Mouse (Mus musculus) forebrain, embryonic 12.5 days (tissue): Measurements from ENCODE around the gene Sema6d. TPM values are rescaled to one million over a fixed set of nuclear protein-coding genes. Genes with fewer than 3 reads are reported as not detected.

ENCODE experiments used
- ATAC-seq: fragments of 200-750 bp; cut with Nextera tagmentation; 2 replicates; pipeline ENCODE4 v1.8.0; 2017; ENCODE audit warnings: moderate TSS enrichment; ENCODE audit not compliant: low FRiP score
- H3K27ac ChIP-seq: fragments of 300-500 bp; sonication (generic); 2 replicates; pipeline ENCODE4 v1.5.1; 2016; ENCODE audit warnings: mild to moderate bottlenecking
- H3K27me3 ChIP-seq: fragments of 300-500 bp; sonication (generic); 2 replicates; pipeline ENCODE4 v1.6.1; 2016; ENCODE audit warnings: mild to moderate bottlenecking
- H3K36me3 ChIP-seq: fragments of 300-500 bp; sonication (generic); replicated peaks from 2 replicates; pipeline ENCODE4 v1.6.1; 2016; ENCODE audit warnings: mild to moderate bottlenecking
- H3K4me1 ChIP-seq: fragments of 300-500 bp; sonication (generic); 2 replicates; pipeline ENCODE4 v1.6.1; 2016
- H3K4me2 ChIP-seq: fragments of 300-500 bp; sonication (generic); 2 replicates; pipeline ENCODE4 v1.6.1; 2016; ENCODE audit warnings: mild to moderate bottlenecking, moderate library complexity
- H3K4me3 ChIP-seq: fragments of 300-500 bp; sonication (generic); replicated peaks from 2 replicates; pipeline ENCODE4 v1.5.1; 2016; ENCODE audit warnings: mild to moderate bottlenecking
- H3K9ac ChIP-seq: fragments of 300-500 bp; sonication (generic); 2 replicates; pipeline ENCODE4 v1.6.1; 2016; ENCODE audit warnings: mild to moderate bottlenecking
- H3K9me3 ChIP-seq: fragments of 300-500 bp; sonication (generic); 2 replicates; pipeline ENCODE4 v1.6.1; 2016
- WGBS: fragments of 180-500 bp; shearing (Covaris S2); methylation state at CpG from one replicate; pipeline ENCODE4 v1.1.7; 2016; 5-methylcytosine and 5-hydroxymethylcytosine counted together
- polyA plus RNA-seq: library from polyadenylated mRNA; unstranded; fragments of >200 nt; fragmentation: Nextera tagmentation; extraction: Ambion mirVana; gene quantifications from 2 replicates; pipeline ENCODE4 v1.2.1, GENCODE M21; 2016

The Sema6d gene
- polyA plus RNA-seq, 1 experiment from 2014 or later: 19.8 TPM

DNA sequence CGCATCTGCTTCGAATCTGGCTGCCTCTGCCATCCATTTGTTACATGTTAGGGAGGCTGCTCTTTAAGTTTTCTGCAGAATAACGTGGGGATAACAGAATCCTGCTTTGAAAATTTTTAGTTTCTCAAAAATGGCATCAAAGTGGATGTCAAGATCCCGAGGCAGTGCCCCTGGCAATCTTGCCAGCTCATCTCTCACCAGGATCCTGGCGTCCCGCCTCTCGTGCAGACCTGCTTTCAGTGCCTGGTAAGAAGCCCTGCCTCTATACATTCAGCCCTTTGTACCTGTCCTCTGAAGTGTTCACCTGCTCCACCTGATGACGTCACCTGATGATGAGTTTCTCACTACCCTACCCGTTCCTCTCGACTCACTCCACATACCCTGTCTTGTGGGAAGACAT is 422.1 kb downstream of the Sema6d start:
- H3K4me3 ChIP-seq: no peak overlapping the region
- H3K4me1 ChIP-seq: no peaks in the 10 kb centered on the region
- H3K9ac ChIP-seq: no peak overlapping the region
- no peak for ATAC-seq
- no peak overlapping the region for H3K4me2 ChIP-seq
- no peaks in the 10 kb centered on the region for H3K36me3 ChIP-seq
- WGBS: 89% methylated on average over 10 of the region's 10 CpGs
- H3K27ac ChIP-seq: no peak overlapping the region
- peaks cover 25% of the 10 kb centered on the region for H3K27me3 ChIP-seq
- H3K9me3 ChIP-seq: no peaks in the 10 kb centered on the region

DNA sequence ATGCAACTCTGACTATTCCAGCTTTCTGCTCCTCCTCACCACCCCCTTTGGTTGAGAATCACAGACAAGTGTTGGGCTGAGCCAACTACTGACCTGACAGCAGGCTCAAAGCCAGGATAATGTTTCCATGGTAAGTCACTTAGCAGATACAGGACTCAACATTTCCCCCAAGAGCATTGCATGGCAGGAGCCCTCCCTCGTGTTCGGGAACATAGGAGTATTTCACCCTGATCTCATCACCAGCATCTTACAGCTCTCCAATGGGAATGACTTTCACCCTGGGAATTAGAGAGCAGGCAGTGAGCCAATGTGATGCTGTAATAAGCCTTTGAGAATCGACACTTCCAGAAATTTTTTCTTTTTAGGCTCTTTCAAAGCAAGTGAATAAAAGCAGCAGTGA is 432.7 kb downstream of the Sema6d start:
- 81% methylated on average over 3 of the region's 3 CpGs for WGBS

DNA sequence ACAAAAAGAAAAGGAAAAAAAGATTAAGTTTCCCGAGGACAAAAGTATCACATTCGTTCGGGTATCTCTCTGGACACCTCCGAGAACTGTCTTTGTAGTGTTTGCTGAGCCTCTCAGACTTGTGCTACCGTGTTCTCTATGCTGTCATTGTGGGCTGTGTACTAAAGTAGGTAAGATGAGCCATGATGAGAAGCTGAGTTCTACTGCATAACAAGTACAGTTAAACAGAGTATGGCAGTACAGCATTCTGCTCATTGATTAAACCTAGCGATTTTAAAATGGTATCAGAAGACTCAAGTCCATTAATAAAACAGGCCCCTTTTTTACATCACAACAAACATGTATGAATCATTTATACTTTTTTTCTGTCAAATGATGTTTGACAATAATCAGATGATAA is 433.9 kb downstream of the Sema6d start:
- Histone ChIP-seq H3K4me2 (no peak overlapping the region), H3K4me3 (no peak overlapping the region), H3K9me3 (no peaks in the 10 kb centered on the region), H3K27ac (no peak overlapping the region), H3K9ac (no peak overlapping the region), H3K27me3 (no peaks in the 10 kb centered on the region), H3K4me1 (no peaks in the 10 kb centered on the region), H3K36me3 (no peaks in the 10 kb centered on the region)
- no peak for ATAC-seq
- WGBS: 88% methylated on average over 6 of the region's 6 CpGs

More for the DNA sequence above, 432.7 kb downstream of the Sema6d start:
- Histone ChIP-seq H3K27ac (no peak overlapping the region), H3K4me2 (no peak overlapping the region), H3K9ac (no peak overlapping the region), H3K36me3 (no peaks in the 10 kb centered on the region), H3K4me1 (no peaks in the 10 kb centered on the region), H3K9me3 (no peaks in the 10 kb centered on the region), H3K4me3 (no peak overlapping the region), H3K27me3 (no peaks in the 10 kb centered on the region)
- ATAC-seq: no peak

DNA sequence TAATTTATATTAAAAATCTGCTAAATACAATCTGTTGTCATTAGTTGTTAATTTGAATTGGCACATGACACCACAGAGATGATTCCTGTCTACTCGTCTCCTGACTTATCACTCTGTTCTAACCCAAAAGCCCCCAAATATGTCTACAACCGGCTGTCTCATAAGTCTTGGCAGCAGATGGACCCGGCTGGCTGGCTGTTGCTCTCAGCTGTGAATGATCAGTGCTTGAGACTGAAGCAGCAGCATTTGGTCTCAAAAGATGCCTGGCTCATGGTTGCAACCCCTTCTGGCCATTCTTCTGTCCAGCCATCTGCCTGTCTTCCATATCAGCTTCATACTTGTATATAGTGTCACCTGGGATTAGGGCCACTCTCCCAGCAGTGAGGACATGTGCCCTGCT is 434.4 kb downstream of the Sema6d start:
- H3K4me3 ChIP-seq: no peak overlapping the region
- ATAC-seq: no peak
- 84% methylated on average over 3 of the region's 3 CpGs for WGBS

DNA sequence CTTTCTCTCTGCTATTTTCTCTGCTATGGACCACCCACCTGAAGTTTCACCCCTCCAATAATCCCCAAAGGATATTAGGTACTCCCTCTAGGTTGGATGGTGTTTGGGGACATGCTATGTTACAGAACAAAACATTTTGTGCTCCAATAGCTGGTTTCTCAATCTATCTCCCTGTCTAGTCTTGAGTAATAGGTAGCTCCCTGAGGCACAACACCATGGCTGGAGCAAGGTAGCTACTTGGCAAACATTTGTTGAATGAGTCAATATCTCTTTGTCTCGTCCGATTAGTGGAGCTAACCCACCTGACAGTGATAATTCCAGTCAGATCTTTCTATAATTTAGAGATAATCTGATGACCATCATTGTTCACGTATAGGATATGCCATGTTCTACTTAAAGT is 437.9 kb downstream of the Sema6d start:
- no peaks in the 10 kb centered on the region for H3K27me3 ChIP-seq
- H3K9me3 ChIP-seq: no peaks in the 10 kb centered on the region
- 88% methylated on average over 3 of the region's 3 CpGs for WGBS
- no peak overlapping the region for H3K4me2 ChIP-seq
- no peak overlapping the region for H3K4me3 ChIP-seq
- H3K9ac ChIP-seq: no peak overlapping the region
- no peak overlapping the region for H3K27ac ChIP-seq
- ATAC-seq: no peak
- no peaks in the 10 kb centered on the region for H3K36me3 ChIP-seq
- H3K4me1 ChIP-seq: no peaks in the 10 kb centered on the region

More for the DNA sequence above, 434.4 kb downstream of the Sema6d start:
- Histone ChIP-seq H3K9ac (no peak overlapping the region), H3K9me3 (no peaks in the 10 kb centered on the region), H3K27me3 (no peaks in the 10 kb centered on the region), H3K36me3 (no peaks in the 10 kb centered on the region), H3K27ac (no peak overlapping the region), H3K4me2 (no peak overlapping the region), H3K4me1 (no peaks in the 10 kb centered on the region)

GRCm38 (mm10) chr2:124530441-124530840 is 440.7 kb downstream of the Sema6d start:
- H3K27me3 ChIP-seq: no peaks in the 10 kb centered on the region
- H3K27ac ChIP-seq: no peak overlapping the region
- H3K4me1 ChIP-seq: no peaks in the 10 kb centered on the region
- no peak overlapping the region for H3K4me3 ChIP-seq
- H3K9me3 ChIP-seq: no peaks in the 10 kb centered on the region
- H3K4me2 ChIP-seq: no peak overlapping the region
- 60% methylated on average over 2 of the region's 2 CpGs for WGBS
- no peaks in the 10 kb centered on the region for H3K36me3 ChIP-seq
- no peak for ATAC-seq
- H3K9ac ChIP-seq: no peak overlapping the region

GRCm38 (mm10) chr2:124531062-124531461 is 441.3 kb downstream of the Sema6d start:
- Histone ChIP-seq H3K27ac (no peak overlapping the region), H3K36me3 (no peaks in the 10 kb centered on the region), H3K4me2 (no peak overlapping the region), H3K4me1 (no peaks in the 10 kb centered on the region), H3K27me3 (no peaks in the 10 kb centered on the region), H3K9ac (no peak overlapping the region), H3K9me3 (no peaks in the 10 kb centered on the region), H3K4me3 (no peak overlapping the region)
- no peak for ATAC-seq
- 88% methylated on average over 4 of the region's 4 CpGs for WGBS

DNA sequence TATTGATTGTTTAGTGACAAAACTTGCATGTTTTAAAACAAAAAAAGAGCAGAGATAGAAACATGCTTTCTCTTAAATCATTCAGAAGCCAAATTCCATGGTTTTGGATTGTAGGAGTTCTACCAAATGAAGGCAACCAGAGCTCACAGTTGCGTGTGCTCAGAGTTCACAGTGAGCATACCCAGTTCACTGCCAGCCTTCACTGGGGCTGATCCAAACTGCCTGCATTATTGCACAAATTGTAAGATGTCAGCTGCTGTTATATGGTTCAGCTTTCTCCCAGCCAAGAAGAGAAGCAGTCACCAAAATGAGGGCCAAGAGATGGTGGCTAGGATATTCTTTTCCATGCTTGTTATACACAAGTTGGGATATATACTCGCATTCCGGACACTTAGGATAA is 443.1 kb downstream of the Sema6d start:
- WGBS: 93% methylated on average over 3 of the region's 3 CpGs
- ATAC-seq: no peak
- Histone ChIP-seq H3K27ac (no peak overlapping the region), H3K9ac (no peak overlapping the region), H3K27me3 (no peaks in the 10 kb centered on the region), H3K9me3 (no peaks in the 10 kb centered on the region), H3K4me2 (no peak overlapping the region), H3K4me3 (no peak overlapping the region), H3K4me1 (no peaks in the 10 kb centered on the region), H3K36me3 (no peaks in the 10 kb centered on the region)

DNA sequence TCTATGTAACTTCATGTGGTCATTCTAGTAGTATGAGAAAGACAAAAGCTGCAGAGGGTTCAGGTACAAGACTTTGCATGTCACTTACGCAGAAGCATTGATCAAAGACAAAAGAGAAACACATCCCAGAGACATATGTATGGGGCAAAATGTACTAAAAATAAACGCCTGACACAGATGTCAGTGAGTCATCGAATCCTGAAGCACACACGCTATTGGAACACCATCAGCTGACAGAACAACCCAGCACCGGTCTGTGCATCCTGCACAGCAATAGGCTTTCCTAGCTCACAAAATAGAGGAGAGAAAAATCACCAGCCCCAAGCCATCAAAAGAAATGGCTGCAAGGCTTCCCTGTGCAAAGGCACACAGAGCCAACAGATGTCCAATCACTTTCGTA is 443.8 kb downstream of the Sema6d start:
- no peak for ATAC-seq
- H3K4me1 ChIP-seq: no peaks in the 10 kb centered on the region

GRCm38 (mm10) chr2:124550315-124550714 is 460.5 kb downstream of the Sema6d start:
- Histone ChIP-seq H3K36me3 (no peaks in the 10 kb centered on the region), H3K4me1 (no peaks in the 10 kb centered on the region), H3K27me3 (no peaks in the 10 kb centered on the region), H3K4me2 (no peak overlapping the region), H3K9ac (no peak overlapping the region), H3K27ac (no peak overlapping the region), H3K4me3 (no peak overlapping the region), H3K9me3 (no peaks in the 10 kb centered on the region)
- WGBS: 63% methylated on average over 3 of the region's 3 CpGs
- ATAC-seq: no peak

More for the DNA sequence above, 443.8 kb downstream of the Sema6d start:
- Histone ChIP-seq H3K4me2 (no peak overlapping the region), H3K27ac (no peak overlapping the region), H3K4me3 (no peak overlapping the region), H3K27me3 (no peaks in the 10 kb centered on the region), H3K36me3 (no peaks in the 10 kb centered on the region), H3K9ac (no peak overlapping the region), H3K9me3 (no peaks in the 10 kb centered on the region)
- 95% methylated on average over 6 of the region's 6 CpGs for WGBS

- no peak overlapping the region for H3K27ac ChIP-seq
- no peak overlapping the region for H3K9ac ChIP-seq
- no peak overlapping the region for H3K4me3 ChIP-seq
- ATAC-seq: no peak
- H3K4me2 ChIP-seq: no peak overlapping the region
- WGBS: 92% methylated on average over 1 of the region's 1 CpGs
- no peaks in the 10 kb centered on the region for H3K9me3 ChIP-seq
- H3K27me3 ChIP-seq: no peaks in the 10 kb centered on the region
- no peaks in the 10 kb centered on the region for H3K36me3 ChIP-seq
- no peaks in the 10 kb centered on the region for H3K4me1 ChIP-seq
Measured at GRCm38 (mm10) chr2:124554751-124555415, 465.1 kb downstream of the Sema6d start.

DNA sequence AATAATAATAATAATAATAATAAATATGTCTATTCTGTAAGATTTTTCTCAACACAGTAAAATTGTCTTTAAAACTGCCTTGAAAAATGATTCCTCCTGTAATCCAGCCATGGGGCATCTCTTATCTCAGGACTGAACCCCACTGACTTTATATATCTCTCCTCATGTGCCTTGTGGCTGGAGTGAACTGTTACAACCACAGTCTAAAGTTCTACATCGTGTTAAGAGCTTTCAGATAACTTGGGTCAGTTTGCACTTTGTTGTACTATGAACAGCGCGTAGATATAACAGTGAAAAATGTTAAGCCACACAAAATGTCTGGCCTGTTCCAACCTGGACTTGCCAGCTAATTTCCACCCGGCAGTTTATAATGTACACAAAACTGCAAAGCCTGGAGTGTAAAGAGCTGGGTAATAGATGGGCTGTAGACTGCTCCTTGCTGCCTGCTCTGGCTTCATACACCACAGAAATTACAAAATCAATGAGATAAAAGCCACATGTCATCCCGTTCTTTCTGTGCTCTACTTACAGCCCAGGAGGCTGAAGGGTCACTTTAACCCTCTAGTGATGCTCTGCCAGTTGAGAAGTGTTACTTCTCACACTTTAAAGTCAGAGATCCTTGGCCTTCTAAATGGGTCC is 467.2 kb downstream of the Sema6d start:
- ATAC-seq: no peak
- H3K27ac ChIP-seq: no peak overlapping the region
- no peaks in the 10 kb centered on the region for H3K36me3 ChIP-seq
- H3K9me3 ChIP-seq: no peaks in the 10 kb centered on the region
- no peak overlapping the region for H3K4me2 ChIP-seq
- 86% methylated on average over 5 of the region's 5 CpGs for WGBS
- H3K9ac ChIP-seq: no peak overlapping the region
- H3K27me3 ChIP-seq: no peaks in the 10 kb centered on the region
- no peaks in the 10 kb centered on the region for H3K4me1 ChIP-seq
- H3K4me3 ChIP-seq: no peak overlapping the region

DNA sequence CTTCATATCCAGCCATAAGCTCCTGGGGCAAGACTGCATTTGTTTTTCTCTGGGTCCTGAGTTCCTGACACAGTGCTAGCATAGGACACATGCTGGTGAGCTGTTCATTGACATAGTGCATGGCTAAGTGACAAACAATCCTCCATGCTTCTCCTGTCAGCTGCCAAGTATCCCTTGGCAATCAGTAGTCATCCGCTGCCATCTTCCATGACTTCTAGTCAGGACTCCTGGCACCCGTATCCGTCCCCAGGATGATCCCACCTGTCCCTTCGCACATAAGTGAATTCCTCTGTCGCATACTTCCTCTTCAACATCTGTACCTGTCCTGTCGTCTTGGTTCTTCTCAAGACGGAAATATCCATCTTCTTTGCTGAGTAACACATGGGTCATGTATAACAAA is 468.3 kb downstream of the Sema6d start:
- Histone ChIP-seq H3K27ac (no peak overlapping the region), H3K9me3 (no peaks in the 10 kb centered on the region), H3K4me2 (no peak overlapping the region), H3K27me3 (no peaks in the 10 kb centered on the region), H3K9ac (no peak overlapping the region), H3K4me3 (no peak overlapping the region), H3K4me1 (no peaks in the 10 kb centered on the region), H3K36me3 (no peaks in the 10 kb centered on the region)
- WGBS: 91% methylated on average over 7 of the region's 7 CpGs
- no peak for ATAC-seq
